Mouse (Mus musculus) Muller cell, postnatal 12 days (primary cell): ENCODE measurements at regions not wholly inside any gene's neighbourhood (a gene's known extent, or its start where the extent isn't known, plus 50 kb on each side); places are given as distances from the start of the nearest gene placed in this dataset.

Experiments used
- DNase-seq: peaks from one replicate; pipeline ENCODE4 v3.0.0-alpha.2; 2015; ENCODE audit errors: inconsistent ontology term

DNA sequence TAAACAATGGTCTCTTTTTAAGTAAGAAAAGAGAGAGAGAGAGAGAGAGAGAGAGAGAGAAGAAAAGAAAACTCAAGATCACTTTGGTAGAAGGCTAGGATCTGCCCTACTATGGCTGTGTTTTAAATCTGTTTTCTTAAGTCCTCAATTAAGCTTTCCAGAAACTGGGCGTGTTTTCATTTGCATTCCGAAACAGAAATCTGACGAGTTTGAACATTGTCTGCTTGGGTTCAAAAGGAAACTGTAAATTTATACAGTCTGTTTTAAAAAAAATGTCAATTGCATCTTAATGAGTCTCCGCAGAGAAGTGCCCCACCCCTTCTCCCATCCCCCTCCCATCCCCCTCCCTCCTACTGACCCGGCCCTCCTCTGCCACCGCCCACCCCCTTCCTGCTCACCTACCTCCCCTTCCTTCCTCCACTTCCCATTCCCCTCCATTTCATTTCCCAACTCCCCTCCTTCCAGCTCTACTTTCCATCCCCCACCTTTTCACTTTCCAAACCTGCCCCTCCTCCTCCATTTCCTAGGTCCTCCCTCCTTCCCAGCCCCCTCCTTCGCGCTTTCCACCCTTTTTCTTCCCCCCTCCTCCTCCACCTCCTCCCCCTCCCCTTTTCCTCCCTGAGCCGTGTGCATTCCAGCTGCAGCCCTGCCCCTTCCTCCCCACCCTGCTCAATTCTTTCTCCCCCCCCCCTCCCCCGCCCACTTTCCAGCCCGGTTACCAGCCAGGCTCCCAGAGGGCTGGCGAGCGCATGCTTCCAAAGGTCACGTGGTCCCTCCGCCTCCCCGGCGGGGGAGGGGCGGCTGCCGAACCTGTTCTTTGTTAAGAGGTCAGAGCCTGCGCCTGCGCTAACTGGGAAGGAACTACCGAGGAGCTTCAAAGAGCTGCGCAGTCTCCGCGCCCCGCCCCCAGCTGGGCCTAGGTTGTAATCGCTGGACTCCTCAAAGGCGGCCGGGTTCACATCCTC lies 77.7 kb upstream of the Tbl1x start:
- DNase-seq = peak; percentile 98

DNA sequence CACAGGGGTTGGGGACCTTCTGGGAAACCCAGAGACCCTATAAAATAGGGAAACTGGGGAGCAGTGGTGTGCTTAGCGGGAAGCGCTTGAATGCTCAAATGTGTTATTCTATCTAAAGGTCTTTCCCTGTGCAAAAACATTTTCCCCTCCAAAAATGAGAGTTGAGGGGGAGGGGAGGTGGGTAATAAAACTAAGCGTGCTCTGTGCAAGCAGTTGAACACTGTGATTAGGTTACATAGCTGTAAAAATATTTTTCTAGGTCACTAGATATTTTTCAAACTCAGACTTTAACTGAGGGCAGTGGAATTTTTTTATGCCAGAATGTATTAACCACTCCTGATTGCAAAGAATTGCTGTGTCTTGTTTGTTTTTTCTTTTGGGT lies 77.0 kb upstream of the Tbl1x start:
- DNase-seq = no peak

GRCm38 (mm10) chrX:77443852-77444492 lies 66.8 kb upstream of the Tbl1x start:
- DNase-seq = peak; percentile 25

GRCm38 (mm10) chrX:77446755-77447154 lies 64.1 kb upstream of the Tbl1x start:
- no peak for DNase-seq

DNA sequence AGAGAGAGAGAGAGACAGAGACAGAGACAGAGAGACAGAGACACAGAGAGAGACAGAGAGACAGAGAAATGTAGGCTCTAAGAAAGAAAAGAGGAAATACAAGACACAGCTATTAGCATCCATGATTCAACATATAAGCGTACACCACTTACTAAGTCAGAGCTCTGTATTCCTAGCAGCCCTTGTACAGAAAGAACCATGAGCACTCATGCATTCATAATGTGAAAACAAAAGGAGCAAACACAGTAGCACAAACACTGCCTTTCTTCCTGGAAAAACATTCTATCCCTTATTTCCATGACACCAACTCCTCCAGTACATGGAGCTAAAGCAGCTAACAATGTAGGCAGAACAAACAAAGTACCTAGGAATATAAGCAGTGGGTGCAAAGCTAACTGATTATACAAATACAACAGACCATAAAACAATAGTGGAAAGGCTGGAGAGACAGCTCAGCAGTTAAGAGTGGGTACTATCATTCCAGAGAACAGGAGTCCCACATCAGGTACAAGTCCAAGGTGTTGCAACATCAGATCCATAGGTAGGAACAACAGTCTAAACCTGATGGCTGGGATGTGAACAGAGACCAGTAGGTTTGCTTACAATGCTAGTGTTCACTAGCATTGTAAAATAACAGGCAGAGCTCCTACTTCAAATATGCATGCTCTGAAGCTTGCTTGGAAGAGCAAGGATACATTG lies 58.7 kb upstream of the Tbl1x start:
- DNase-seq = peak; percentile 68
